Mouse (Mus musculus) lung, postnatal 0 days (tissue): Measurements from ENCODE around the gene Polr3a.

ENCODE experiments used
- CTCF ChIP-seq: IDR thresholded peaks from 2 replicates; pipeline ENCODE4 v1.5.1; 2016; ENCODE audit warnings: antibody characterized with exemption, mild to moderate bottlenecking
- EP300 ChIP-seq: IDR thresholded peaks from 2 replicates; pipeline ENCODE4 v1.6.1; 2016; ENCODE audit warnings: antibody characterized with exemption, mild to moderate bottlenecking, control low read depth

DNA sequence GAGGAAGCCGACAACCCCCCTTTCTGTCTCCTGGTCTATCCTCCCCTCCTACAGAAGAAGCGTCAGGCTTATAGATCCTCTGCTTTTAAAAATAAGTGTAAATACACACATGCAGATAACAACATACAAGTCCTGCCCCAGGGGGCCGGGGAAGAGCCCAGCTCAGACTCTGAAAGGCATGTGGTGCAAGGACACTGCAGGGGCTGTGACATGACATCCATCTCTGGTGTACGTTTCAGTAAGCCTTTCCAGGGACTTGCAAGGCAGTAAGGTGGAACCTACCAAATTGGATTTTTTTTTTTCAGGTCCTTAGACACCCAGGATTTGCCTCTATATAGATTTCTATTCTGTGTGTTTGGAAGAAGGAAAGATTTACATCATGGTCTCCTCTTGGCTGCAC is 14.4 kb upstream of the Polr3a start:
- TF ChIP-seq CTCF (no peak), EP300 (no peak)
